Mouse (Mus musculus): Measurements from ENCODE around the gene Slc38a10.

- TF ChIP-seq CTCF (IDR thresholded peaks at IDR 0.05; ENCODE audit: low read depth, low read length) (no peak), POLR2AphosphoS5 (IDR thresholded peaks at IDR 0.05; ENCODE audit: insufficient replicate concordance, low read depth, low read length) (no peak), TAL1 (conservative IDR thresholded peaks at IDR 0.05; ENCODE audit: low read depth, low read length) (no peak)
These were observed 41.5 kb downstream of the Slc38a10 start for GRCm38 (mm10) chr11:120109558-120110210.

Data from G1E (cell line).